Mouse (Mus musculus) bone marrow macrophage, adult 2 months (primary cell): ENCODE results near the gene Hnrnpf.

Experiments
- CTCF ChIP-seq: IDR thresholded peaks from 2 replicates; pipeline ENCODE4 v1.5.1; 2012; ENCODE audit warnings: low read depth, mild to moderate bottlenecking, low read length, moderate library complexity
- POLR2A ChIP-seq: IDR thresholded peaks from 2 replicates; pipeline ENCODE4 v1.6.1; 2012; ENCODE audit warnings: mild to moderate bottlenecking, low read depth, low read length, borderline replicate concordance

GRCm38 (mm10) chr6:117910120-117910661, 10.1 kb downstream of the Hnrnpf start:
- TF ChIP-seq POLR2A, result no peak
- TF ChIP-seq CTCF, result no peak
